Mouse (Mus musculus) brain, embryonic 14.5 days (tissue): ENCODE measurements at regions not wholly inside any gene's neighbourhood (a gene's known extent, or its start where the extent isn't known, plus 50 kb on each side); places are given as distances from the start of the nearest gene placed in this dataset.

Source experiments
- DNase-seq: peaks from one replicate; pipeline ENCODE4 v3.0.0-alpha.2; 2011; ENCODE audit warnings: low read depth
- CTCF ChIP-seq: fragments of 200-500 bp; IDR thresholded peaks from 2 replicates; pipeline ENCODE4 v1.5.1; 2012; ENCODE audit warnings: inconsistent platforms, mild to moderate bottlenecking, moderate library complexity, borderline replicate concordance; ENCODE audit not compliant: insufficient read depth, insufficient read length; ENCODE audit errors: extremely low read depth
- POLR2A ChIP-seq: fragments of 200-500 bp; IDR thresholded peaks from 2 replicates; pipeline ENCODE4 v1.6.1; 2012; ENCODE audit warnings: mild to moderate bottlenecking, inconsistent platforms, borderline replicate concordance; ENCODE audit not compliant: poor library complexity, insufficient read depth, insufficient read length, severe bottlenecking; ENCODE audit errors: extremely low read depth

DNA sequence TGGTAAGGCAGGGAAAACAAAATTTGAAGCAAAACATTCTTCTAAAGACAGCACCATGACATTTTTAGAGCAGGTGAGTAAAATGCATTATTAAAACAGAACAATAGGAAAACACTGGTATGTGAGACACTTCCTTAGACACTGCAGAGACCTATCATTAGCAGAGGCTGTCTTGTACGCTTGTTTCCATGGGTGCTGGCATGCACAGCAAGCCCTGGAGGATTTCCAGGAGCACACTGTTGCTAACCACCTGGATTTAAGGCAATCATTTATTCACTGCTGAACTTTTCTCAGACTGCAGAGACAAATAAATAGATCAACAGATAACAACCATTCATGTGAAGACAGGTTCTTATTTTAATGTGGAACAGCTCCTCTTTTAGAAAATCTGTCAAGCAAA lies 127.7 kb downstream of the Pros1 start:
- peak; percentile 37 for DNase-seq
- TF ChIP-seq POLR2A, result no peak
- no peak for TF ChIP-seq CTCF

- DNase-seq, result peak; percentile 12
Measured at GRCm38 (mm10) chr16:62982558-62982957, 128.5 kb downstream of the Pros1 start.

GRCm38 (mm10) chr16:62995555-62995954 lies 141.4 kb downstream of the Pros1 start:
- DNase-seq, result no peak
- no peak for TF ChIP-seq CTCF
- no peak for TF ChIP-seq POLR2A

More at GRCm38 (mm10) chr16:62982558-62982957, 128.5 kb downstream of the Pros1 start:
- TF ChIP-seq POLR2A (no peak), CTCF (no peak)

DNA sequence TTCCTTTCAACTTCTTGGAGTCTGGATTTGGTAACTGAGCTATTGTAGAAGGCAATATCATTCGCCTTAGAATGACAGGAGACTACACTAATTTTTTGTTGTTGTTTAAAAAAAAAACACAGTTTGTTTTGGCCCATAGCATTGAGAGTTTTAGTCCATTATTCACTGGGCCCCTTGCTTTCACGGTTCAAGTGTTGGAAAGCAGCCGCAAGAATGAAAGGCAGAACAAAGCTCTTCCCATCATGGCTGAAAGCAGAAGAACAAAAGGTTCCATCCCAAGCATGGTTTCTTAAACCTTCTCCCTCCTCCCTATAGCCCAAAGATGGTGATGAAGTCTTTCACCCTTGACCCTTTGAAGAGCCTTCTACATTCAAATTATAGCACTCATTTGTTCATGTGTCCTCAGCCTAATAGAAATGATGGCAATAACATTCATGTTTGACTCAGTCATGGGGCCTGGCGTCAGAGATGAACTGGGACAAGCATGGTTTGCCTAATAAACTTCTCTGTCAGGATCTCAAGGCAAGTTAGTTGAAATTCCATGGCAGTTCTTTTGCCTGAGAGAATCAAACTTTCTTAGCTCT lies 157.1 kb downstream of the Pros1 start:
- no peak for TF ChIP-seq POLR2A
- TF ChIP-seq CTCF, result no peak
- peak; percentile 37 for DNase-seq

DNA sequence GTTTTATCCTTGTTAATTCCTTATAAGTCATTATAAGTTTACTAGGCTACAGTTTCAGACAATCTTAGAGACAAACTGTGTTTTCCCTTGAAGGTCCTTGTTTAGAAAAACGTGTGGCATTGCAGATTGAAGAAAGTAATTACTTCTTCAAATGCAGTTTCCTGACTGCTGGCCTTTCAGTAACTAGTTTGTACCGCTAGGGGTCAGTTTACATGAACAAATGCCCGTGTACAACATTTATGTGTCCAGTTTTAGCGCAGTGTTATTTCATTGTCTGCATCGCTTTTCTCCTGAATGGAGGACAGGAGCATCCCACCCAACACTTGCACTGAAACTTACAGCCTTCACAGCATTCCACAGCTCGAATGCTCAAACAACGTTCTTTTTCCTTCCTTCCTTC lies 160.3 kb downstream of the Pros1 start:
- peak; percentile 70 for DNase-seq
- TF ChIP-seq POLR2A (no peak), CTCF (peak; percentile 48; the same call in 1 of the 2 replicates)

- peak; percentile 77 for DNase-seq
- TF ChIP-seq POLR2A (no peak), CTCF (peak; percentile 64)
Measured at GRCm38 (mm10) chr16:63016144-63016543, 162.0 kb downstream of the Pros1 start.

DNA sequence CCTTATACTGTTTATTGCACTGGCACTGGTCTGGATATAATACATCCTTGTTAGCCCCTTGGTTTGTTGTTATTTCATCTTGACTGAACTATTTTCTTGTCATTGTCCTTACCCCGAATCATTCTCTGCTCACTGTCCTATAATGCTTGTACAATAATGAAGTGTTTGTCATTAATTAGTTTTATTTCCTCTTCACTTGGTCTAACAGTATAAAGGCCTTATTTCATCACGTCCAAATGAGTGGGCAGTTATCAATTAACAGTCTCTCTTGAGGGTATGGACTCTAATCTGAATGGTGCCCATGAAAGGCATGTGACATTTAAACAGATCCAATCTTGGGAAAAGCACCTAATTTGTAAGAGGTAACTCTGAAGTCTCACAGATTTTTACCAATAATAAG lies 162.6 kb downstream of the Pros1 start:
- TF ChIP-seq POLR2A, result no peak
- TF ChIP-seq CTCF, result no peak
- DNase-seq, result no peak

DNA sequence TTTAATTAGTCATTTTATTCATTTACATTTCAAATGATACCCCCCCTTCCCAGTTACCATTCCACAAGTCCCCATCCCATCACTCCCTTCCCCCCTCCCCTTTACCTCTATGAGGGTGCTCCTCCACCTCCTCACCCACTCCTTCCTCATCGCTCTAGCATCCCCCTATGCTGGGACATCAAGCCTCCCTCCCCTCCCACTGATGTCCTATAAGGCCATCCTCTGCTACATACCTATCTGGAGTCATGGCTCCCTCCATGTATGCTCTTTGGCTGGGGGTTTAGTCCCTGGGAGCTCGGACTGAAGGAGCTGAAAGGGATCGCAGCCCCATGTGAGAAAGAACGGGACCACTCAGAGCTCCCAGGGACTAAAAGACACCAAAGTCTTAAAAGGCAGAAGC lies 176.3 kb downstream of the Pros1 start:
- no peak for TF ChIP-seq POLR2A
- no peak for TF ChIP-seq CTCF
- no peak for DNase-seq

DNA sequence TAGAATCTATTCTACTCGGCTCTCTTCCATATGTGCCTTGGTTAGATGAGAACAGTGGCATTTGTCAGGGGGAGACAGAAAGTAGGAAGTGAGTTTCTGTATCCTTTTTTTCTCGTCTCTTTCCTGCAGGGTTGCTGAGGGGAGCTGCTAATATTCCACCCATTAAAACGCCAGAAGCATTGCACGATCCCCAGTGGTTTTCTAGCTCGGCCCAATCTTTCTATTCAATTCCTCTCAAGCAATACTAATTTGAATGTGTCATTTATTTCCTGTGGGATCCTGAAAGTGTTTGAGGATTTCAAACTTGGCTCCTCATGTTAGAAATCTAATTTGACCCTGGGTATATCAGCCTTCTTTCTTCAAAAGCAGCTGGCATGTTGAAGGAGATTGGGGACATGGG lies 176.9 kb downstream of the Pros1 start:
- peak; percentile 87 for DNase-seq
- TF ChIP-seq POLR2A (no peak), CTCF (no peak)

GRCm38 (mm10) chr16:63031802-63032201 lies 177.7 kb downstream of the Pros1 start:
- DNase-seq, result peak; percentile 79
- TF ChIP-seq CTCF (no peak), POLR2A (no peak)

- no peak for DNase-seq
- TF ChIP-seq POLR2A (no peak), CTCF (no peak)
Measured at GRCm38 (mm10) chr16:63049100-63049499, 195.0 kb downstream of the Pros1 start.

DNA sequence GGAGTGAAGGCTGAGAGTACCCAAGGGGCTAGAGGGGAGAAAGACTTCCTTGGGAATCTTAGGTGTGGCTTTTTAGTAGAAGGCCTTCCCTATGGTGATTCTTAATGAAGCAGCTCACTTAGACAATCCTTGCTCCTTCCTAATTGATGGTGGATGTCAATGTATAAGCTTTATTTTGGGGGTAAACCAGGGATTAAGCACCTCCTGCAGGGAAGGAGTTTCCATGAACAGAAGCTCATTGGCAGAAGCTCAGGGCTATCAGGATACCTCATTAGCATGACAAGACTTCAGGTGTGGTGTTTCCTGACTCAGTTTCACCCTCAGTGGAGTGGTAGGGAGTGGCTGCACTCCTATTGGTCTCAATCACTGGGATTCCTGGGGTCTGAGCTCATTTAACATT lies 208.8 kb downstream of the Pros1 start:
- no peak for DNase-seq
- TF ChIP-seq CTCF (no peak), POLR2A (no peak)

DNA sequence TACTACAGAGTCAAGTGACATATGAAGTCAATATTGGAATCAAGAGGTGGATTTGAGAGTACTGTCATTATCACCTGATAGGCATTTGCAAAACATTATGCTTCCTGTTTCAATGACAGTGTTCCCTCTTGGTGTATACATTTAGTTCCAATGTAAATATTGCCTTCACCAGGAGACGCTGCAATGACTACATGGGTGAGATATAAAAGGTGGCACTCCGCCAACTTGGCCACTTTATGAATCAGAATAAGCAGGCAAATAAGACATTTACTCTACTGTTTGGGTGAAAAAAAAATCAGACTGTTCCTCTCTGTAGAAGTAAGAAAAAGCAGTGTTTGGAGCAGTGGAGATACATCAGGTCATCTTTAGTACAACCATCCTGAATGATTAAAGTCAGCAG lies 215.9 kb downstream of the Pros1 start:
- no peak for DNase-seq
- TF ChIP-seq CTCF, result no peak
- TF ChIP-seq POLR2A, result no peak

DNA sequence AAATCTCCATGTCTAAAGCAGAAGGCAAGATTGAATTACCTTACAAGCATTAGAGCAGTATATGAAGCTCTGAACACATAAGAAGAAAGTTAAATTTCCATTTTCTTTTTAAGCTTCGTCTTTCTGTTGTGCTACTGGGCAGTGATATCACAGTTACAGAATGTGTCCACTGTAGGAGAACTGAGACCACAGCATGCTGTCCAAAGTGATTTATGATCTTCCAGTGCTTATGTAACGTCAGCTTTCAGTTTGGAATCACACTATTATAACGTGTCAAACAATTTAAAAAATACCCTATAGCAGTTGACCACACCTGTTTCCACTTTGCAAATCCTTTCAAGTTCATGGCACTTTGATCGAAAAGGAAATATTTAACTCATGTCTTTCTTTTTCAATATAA lies 221.7 kb downstream of the Pros1 start:
- DNase-seq, result no peak
- TF ChIP-seq POLR2A (no peak), CTCF (no peak)

DNA sequence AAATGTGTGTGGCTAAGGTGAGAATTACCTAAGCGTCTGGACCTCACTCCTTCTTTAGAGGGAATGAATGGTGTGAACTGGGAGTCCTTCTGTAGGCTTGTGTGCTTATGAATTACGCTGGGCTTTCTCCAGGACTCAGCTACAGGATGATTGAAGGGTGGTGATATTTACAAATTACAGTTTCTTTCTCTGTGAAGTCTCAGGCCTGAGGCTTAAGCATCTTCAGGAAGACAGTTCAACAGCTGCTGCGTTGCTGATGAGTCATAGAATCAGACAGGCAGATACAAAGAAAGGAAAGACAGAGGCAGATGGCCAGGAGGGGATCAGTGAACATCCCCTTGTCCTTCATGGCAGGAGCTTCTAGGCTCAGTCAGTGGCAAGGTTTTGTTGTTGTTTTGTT lies 227.3 kb downstream of the Pros1 start:
- peak; percentile 84 for DNase-seq
- TF ChIP-seq CTCF (no peak), POLR2A (no peak)

GRCm38 (mm10) chr16:63083256-63083655 lies 229.1 kb downstream of the Pros1 start:
- no peak for TF ChIP-seq CTCF
- TF ChIP-seq POLR2A, result no peak
- no peak for DNase-seq
